Mouse (Mus musculus) kidney, embryonic 16.5 days (tissue): ENCODE measurements at regions not wholly inside any gene's neighbourhood (a gene's known extent, or its start where the extent isn't known, plus 50 kb on each side); places are given as distances from the start of the nearest gene placed in this dataset.
"Not testable (repeated sequence)": the region's sequence is repeated elsewhere in the genome, so short reads cannot be mapped to it uniquely, and the experiment has no call there.

Experiments used
- ATAC-seq: fragments of 200-750 bp; cut with Nextera tagmentation; 2 replicates; pipeline ENCODE4 v1.8.0; 2017; ENCODE audit warnings: moderate TSS enrichment; ENCODE audit not compliant: low FRiP score, low TSS enrichment
- H3K27ac ChIP-seq: fragments of 300-500 bp; sonication (generic); 2 replicates; pipeline ENCODE4 v1.5.1; 2014; ENCODE audit warnings: low read length
- H3K27me3 ChIP-seq: fragments of 300-500 bp; sonication (generic); 2 replicates; pipeline ENCODE4 v1.6.1; 2014; ENCODE audit warnings: low read length, control low read depth, mixed read lengths; ENCODE audit not compliant: insufficient read depth
- H3K36me3 ChIP-seq: fragments of 300-500 bp; sonication (generic); 2 replicates; pipeline ENCODE4 v1.6.1; 2014; ENCODE audit warnings: low read length, control low read depth, mixed read lengths; ENCODE audit not compliant: insufficient read depth
- H3K4me1 ChIP-seq: fragments of 300-500 bp; sonication (generic); 2 replicates; pipeline ENCODE4 v1.6.1; 2014; ENCODE audit warnings: low read length, control low read depth, mixed read lengths; ENCODE audit not compliant: insufficient read depth
- H3K4me2 ChIP-seq: fragments of 300-500 bp; sonication (generic); replicated peaks from 2 replicates; pipeline ENCODE4 v1.6.1; 2014; ENCODE audit warnings: low read depth, low read length
- H3K4me3 ChIP-seq: fragments of 300-500 bp; sonication (generic); 2 replicates; pipeline ENCODE4 v1.5.1; 2014; ENCODE audit warnings: mild to moderate bottlenecking, low read length
- H3K9ac ChIP-seq: fragments of 300-500 bp; sonication (generic); replicated peaks from 2 replicates; pipeline ENCODE4 v1.6.1; 2014; ENCODE audit warnings: low read length
- H3K9me3 ChIP-seq: fragments of 300-500 bp; sonication (generic); 2 replicates; pipeline ENCODE4 v1.6.1; 2016; ENCODE audit warnings: low read length, control low read depth
- WGBS: fragments of 180-500 bp; shearing (Covaris S2); extraction: QIAGEN DNeasy Blood & Tissue Kit; methylation state at CpG from one replicate; pipeline ENCODE4 v1.1.7; 2014; 5-methylcytosine and 5-hydroxymethylcytosine counted together

DNA sequence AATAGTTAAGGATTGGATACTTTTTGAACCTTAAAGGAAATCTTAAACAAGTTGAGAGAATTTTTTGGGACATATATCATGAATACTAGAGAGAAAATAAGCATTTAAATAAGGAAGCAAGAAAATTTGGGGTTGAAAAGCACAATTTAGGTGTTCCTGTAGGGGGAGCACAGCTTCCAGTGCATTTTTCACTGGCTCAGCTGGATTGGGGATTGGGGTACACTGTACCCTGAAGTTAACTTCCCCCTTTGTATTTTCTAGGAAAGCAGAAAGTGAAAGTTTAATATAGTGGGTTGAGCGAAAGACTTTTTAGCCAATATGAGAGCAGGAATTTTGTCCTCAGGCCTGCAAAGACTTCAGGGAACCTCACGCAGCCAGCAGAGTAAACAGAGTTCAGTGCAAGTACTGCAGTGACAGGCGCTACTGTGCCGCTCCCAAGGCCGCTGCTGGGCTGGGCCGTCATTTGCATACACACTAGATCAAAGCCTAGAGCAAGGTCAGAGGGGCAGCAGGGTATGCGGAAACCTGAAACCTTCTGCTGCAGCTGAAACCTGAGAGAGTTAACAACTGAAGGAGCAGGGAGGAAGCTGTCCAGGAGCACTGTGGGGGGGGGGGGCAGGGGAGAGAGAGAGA is 1111.4 kb downstream of the H2al1n start:
- peak overlapping the region; percentile 28 for H3K4me2 ChIP-seq
- H3K27ac ChIP-seq = no peak overlapping the region
- H3K9me3 ChIP-seq = no peaks in the 10 kb centered on the region
- H3K36me3 ChIP-seq = no peaks in the 10 kb centered on the region
- ATAC-seq = peak; percentile 99
- WGBS = 9% methylated on average over 7 of the region's 7 CpGs
- H3K9ac ChIP-seq = no peak overlapping the region
- peak overlapping the region; percentile 5; the same call in 1 of the 2 replicates for H3K4me3 ChIP-seq
- no peaks in the 10 kb centered on the region for H3K27me3 ChIP-seq
- no peaks in the 10 kb centered on the region for H3K4me1 ChIP-seq

DNA sequence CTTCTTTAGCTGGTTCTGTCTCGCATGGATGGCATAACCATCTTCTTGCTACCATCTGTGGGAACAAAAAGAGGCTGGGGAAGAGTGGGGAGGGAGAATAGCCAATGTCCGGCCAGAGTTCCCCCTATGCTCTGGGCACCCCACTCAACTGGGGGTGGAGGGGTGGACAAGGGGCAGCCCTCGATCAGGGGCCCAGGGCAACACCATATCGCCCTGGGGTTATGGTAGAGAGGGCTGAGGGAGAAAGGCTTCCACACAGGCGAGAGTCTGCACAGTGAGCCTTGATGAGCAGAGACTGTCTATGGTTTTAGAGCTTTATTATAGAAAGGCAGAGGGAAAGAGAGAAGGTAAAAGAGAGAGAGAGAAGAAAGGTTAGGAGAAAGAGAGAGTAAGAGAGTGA is 1112.0 kb downstream of the H2al1n start:
- no peak overlapping the region for H3K4me3 ChIP-seq
- H3K36me3 ChIP-seq = no peaks in the 10 kb centered on the region
- H3K27ac ChIP-seq = no peak overlapping the region
- no peaks in the 10 kb centered on the region for H3K9me3 ChIP-seq
- no peak overlapping the region for H3K9ac ChIP-seq
- H3K4me2 ChIP-seq = no peak overlapping the region
- H3K27me3 ChIP-seq = no peaks in the 10 kb centered on the region
- peak; percentile 70 for ATAC-seq
- 46% methylated on average over 5 of the region's 5 CpGs for WGBS
- no peaks in the 10 kb centered on the region for H3K4me1 ChIP-seq

DNA sequence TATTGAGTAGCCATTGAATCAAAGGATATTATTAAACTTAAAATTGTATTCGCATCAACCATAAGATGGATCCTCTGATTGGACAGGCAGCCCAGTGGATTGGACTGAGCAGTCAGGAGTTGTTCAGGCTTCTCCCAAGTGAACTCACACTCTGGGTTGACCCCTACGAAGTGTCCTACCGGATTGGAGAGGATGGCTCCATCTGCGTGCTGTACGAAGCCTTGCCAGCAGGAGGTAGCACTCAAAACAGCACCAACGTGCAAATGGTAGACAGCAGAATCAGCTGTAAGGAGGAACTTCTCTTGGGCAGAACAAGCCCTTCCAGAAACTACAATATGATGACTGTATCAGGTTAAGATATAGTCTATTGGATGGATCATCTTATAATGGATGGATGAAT is 1154.2 kb downstream of the H2al1n start:
- ATAC-seq = 0 out of 2 replicates have a peak, but pooled peaks have one; percentile 59
- WGBS = 83% methylated on average over 6 of the region's 6 CpGs
- not testable (repeated sequence) for H3K4me2 ChIP-seq, H3K4me3 ChIP-seq, H3K27ac ChIP-seq, H3K27me3 ChIP-seq, H3K9ac ChIP-seq, H3K36me3 ChIP-seq, H3K9me3 ChIP-seq, H3K4me1 ChIP-seq
